Mouse (Mus musculus) testis, adult 2 months (tissue): ENCODE measurements around the gene Tmem14a. TPM values are rescaled to one million over a fixed set of nuclear protein-coding genes. Genes with fewer than 3 reads are reported as not detected.
"Not testable (repeated sequence)": the region's sequence is repeated elsewhere in the genome, so short reads cannot be mapped to it uniquely, and the experiment has no call there.

Source experiments
- H3K27ac ChIP-seq: fragments of 200-500 bp; 2 replicates; pipeline ENCODE4 v1.5.1; 2012; ENCODE audit warnings: low read depth, low read length; ENCODE audit not compliant: control insufficient read depth, insufficient read depth
- H3K27me3 ChIP-seq: fragments of 200-500 bp; 2 replicates; pipeline ENCODE4 v1.6.1; 2012; ENCODE audit warnings: mild to moderate bottlenecking, low read length, moderate library complexity; ENCODE audit not compliant: control insufficient read depth, insufficient read depth
- H3K36me3 ChIP-seq: fragments of 200-500 bp; 2 replicates; pipeline ENCODE4 v1.6.1; 2012; ENCODE audit warnings: mild to moderate bottlenecking, low read length; ENCODE audit not compliant: control insufficient read depth, insufficient read depth
- H3K4me1 ChIP-seq: fragments of 200-500 bp; 2 replicates; pipeline ENCODE4 v1.6.1; 2012; ENCODE audit warnings: low read length; ENCODE audit not compliant: control insufficient read depth, insufficient read depth
- H3K4me3 ChIP-seq: fragments of 200-500 bp; 2 replicates; pipeline ENCODE4 v1.5.1; 2012; ENCODE audit warnings: low read depth, mild to moderate bottlenecking, low read length, moderate library complexity, mixed read lengths; ENCODE audit not compliant: control insufficient read depth
- CTCF ChIP-seq: fragments of 200-500 bp; IDR thresholded peaks from 2 replicates; pipeline ENCODE4 v1.5.1; 2012; ENCODE audit warnings: low read depth, mild to moderate bottlenecking, inconsistent platforms, low read length, moderate library complexity; ENCODE audit not compliant: control insufficient read depth, insufficient read depth, insufficient replicate concordance
- POLR2A ChIP-seq: fragments of 200-500 bp; IDR thresholded peaks from 2 replicates; pipeline ENCODE4 v1.6.1; 2012; ENCODE audit warnings: low read depth, mild to moderate bottlenecking, inconsistent platforms, low read length, moderate library complexity; ENCODE audit not compliant: control insufficient read depth
- polyA plus RNA-seq: library from polyadenylated mRNA; depleted of rRNA; stranded (reverse); fragments of >200 nt; gene quantifications from 2 replicates; pipeline ENCODE4 v1.2.3, GENCODE M21; 2012; rRNA removed

Gene Tmem14a
- 0.74 and 1.1 TPM in 2 replicates for polyA plus RNA-seq

- Histone ChIP-seq H3K4me1 (0 out of 2 replicates have a peak, but pooled peaks cover 2% of the 10 kb centered on the region), H3K27ac (peak within 1 kb of the TSS; percentile 83), H3K4me3 (peak within 1 kb of the TSS; percentile 88), H3K36me3 (no peaks in the 10 kb centered on the region), H3K27me3 (no peaks in the 10 kb centered on the region)
- peak; percentile 51; the same call in 1 of the 2 replicates for TF ChIP-seq POLR2A
- TF ChIP-seq CTCF = peak; percentile 69; the same call in 1 of the 2 replicates
Measured at GRCm38 (mm10) chr1:21218489-21218919, at the start of gene Tmem14a. Tmem14a (plus strand) TSS chr1:21218575.

GRCm38 (mm10) chr1:21185196-21185595, 33.2 kb upstream of the Tmem14a start:
- TF ChIP-seq POLR2A = no peak
- no peak for TF ChIP-seq CTCF
- Histone ChIP-seq H3K4me3 (no peak overlapping the region), H3K27me3 (no peaks in the 10 kb centered on the region), H3K27ac (no peak overlapping the region), H3K36me3 (no peaks in the 10 kb centered on the region), H3K4me1 (no peaks in the 10 kb centered on the region)

GRCm38 (mm10) chr1:21206241-21206640, 12.1 kb upstream of the Tmem14a start:
- TF ChIP-seq CTCF (no peak), POLR2A (no peak)
- Histone ChIP-seq H3K27ac (no peak overlapping the region), H3K4me3 (no peak overlapping the region), H3K36me3 (no peaks in the 10 kb centered on the region), H3K4me1 (no peaks in the 10 kb centered on the region), H3K27me3 (no peaks in the 10 kb centered on the region)

GRCm38 (mm10) chr1:21213537-21213936, 4.8 kb upstream of the Tmem14a start:
- not testable (repeated sequence) for H3K36me3 ChIP-seq, H3K4me3 ChIP-seq, H3K27me3 ChIP-seq, H3K4me1 ChIP-seq, H3K27ac ChIP-seq

GRCm38 (mm10) chr1:21213991-21214692, 4.2 kb upstream of the Tmem14a start:
- not testable (repeated sequence) for H3K4me1 ChIP-seq, H3K27ac ChIP-seq, H3K4me3 ChIP-seq, H3K36me3 ChIP-seq, H3K27me3 ChIP-seq

- no peaks in the 10 kb centered on the region for H3K27me3 ChIP-seq
- TF ChIP-seq CTCF = no peak
- no peak for TF ChIP-seq POLR2A
- no peak overlapping the region for H3K4me3 ChIP-seq
- H3K36me3 ChIP-seq = no peaks in the 10 kb centered on the region
- no peaks in the 10 kb centered on the region for H3K4me1 ChIP-seq
- H3K27ac ChIP-seq = no peak overlapping the region
Measured at GRCm38 (mm10) chr1:21227756-21228395, 9.5 kb downstream of the Tmem14a start.

GRCm38 (mm10) chr1:21228740-21229722, 10.7 kb downstream of the Tmem14a start:
- not testable (repeated sequence) for H3K4me3 ChIP-seq, H3K27ac ChIP-seq

More at GRCm38 (mm10) chr1:21228740-21229722, 10.7 kb downstream of the Tmem14a start:
- not testable (repeated sequence) for H3K36me3 ChIP-seq, H3K27me3 ChIP-seq, H3K4me1 ChIP-seq
